Mouse (Mus musculus) E14TG2a.4 (cell line): ENCODE measurements around the gene Pole4.

Source experiments
- CTCF ChIP-seq: conservative IDR thresholded peaks from 2 replicates; pipeline ENCODE4 v1.5.1; 2014; ENCODE audit warnings: low read length
- POU5F1 ChIP-seq: IDR thresholded peaks from 2 replicates; pipeline ENCODE4 v1.6.1; 2014; ENCODE audit warnings: low read length, borderline replicate concordance

DNA sequence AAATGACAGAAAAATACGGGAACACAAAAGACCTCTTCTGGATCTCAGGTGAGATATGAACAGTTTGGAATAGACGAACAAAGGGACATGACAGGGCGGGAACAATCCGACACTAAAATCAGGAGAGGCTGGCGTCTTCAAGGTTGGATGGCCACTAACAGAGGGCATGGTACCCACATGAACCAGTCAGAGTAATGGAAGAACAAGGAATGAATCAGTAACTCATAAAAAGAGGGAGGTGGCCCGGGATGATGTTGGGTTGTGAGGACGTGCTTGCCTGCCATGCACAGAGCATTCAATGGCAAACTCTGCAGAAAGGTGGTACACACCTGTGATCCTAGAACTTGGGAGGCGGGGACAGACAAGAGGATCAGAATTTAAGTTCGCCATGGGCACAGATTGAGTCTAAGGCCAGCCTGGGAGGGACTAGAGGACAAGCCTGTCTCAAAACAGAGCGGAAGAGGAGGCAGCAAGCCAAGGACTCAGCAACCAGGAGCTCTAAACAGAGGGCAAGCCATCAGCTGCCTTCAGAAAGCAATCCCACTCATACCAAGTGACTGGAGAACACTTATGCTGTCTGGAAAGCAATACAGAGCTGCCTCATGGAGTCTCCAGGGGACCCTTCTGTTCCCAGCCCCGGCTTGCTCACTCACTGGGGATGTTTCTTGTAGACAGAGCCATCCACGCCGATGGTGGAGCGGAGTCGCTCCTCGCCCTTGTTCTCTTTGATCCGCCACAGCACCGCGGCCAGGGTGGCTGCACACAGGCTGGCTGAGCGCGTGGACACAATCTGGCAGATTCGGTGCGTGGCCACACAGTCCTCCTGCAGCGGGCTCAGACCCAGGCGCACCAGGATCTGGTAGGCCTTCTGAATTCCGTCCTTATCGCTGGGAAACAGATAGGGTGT is 32.7 kb upstream of the Pole4 start:
- TF ChIP-seq CTCF (no peak), POU5F1 (no peak)
